26 mouse cellular contexts compared by ENCODE assay signal in genomic region chr4:137820721-137821120, GRCm38 (mm10). TPM values are rescaled to one million over a fixed set of nuclear protein-coding genes. Genes with fewer than 3 reads are reported as not detected.
DNase-seq lines count a peak whose midpoint lies in the region; ATAC-seq and TF ChIP-seq lines count a peak whose summit lies in the region.
"Had no signal": no experiment of that assay in that cellular context is flagged by ENCODE, and none has a peak within 500 bp of the region (broad histone marks: within the 10 kb centered on the region; RNA-seq: fewer than 3 reads in every experiment).

No protein-coding gene starts in this region.

- intact Hi-C loops in gastrocnemius, adult 2 months (cut with DNase I) = no loop called here

- 16% methylated on average over 3 of the region's 3 CpGs for WGBS in liver, embryonic 11.5 days

- H3K9ac ChIP-seq in liver, embryonic 11.5 days (ENCODE audit: low read depth, low read length) = no peak overlapping the region
- H3K9ac ChIP-seq: embryonic facial prominence, embryonic 12.5 days; forebrain, embryonic 13.5 days; heart, embryonic 13.5 days; hindbrain, embryonic 14.5 days; intestine, embryonic 15.5 days; limb, embryonic 12.5 days; liver, embryonic 15.5 days; midbrain, embryonic 15.5 days had no signal

- H3K27me3 ChIP-seq in liver, embryonic 11.5 days (replicated peaks; ENCODE audit: control insufficient read depth, insufficient read depth, low read length) = no peaks in the 10 kb centered on the region
- H3K27me3 ChIP-seq: embryonic facial prominence, embryonic 12.5 days; forebrain, embryonic 13.5 days; heart, embryonic 13.5 days; intestine, embryonic 15.5 days; limb, embryonic 12.5 days; liver, embryonic 15.5 days; midbrain, embryonic 15.5 days had no signal

- ATAC-seq in liver, embryonic 11.5 days (replicated peaks; ENCODE audit: low FRiP score) = no peak
- ATAC-seq: CD4-positive, CD25-positive, alpha-beta regulatory T cell, adult 4 months; forebrain, embryonic 13.5 days; intestine, embryonic 15.5 days; midbrain, embryonic 15.5 days had no signal

- no peaks in the 10 kb centered on the region for H3K4me1 ChIP-seq in liver, embryonic 11.5 days (replicated peaks; ENCODE audit: control insufficient read depth, insufficient read depth, low read length)
- H3K4me1 ChIP-seq: embryonic facial prominence, embryonic 12.5 days; heart, embryonic 13.5 days; intestine, embryonic 15.5 days; limb, embryonic 12.5 days; liver, embryonic 15.5 days; midbrain, embryonic 15.5 days had no signal

- H3K4me2 ChIP-seq in liver, embryonic 11.5 days = no peak overlapping the region
- H3K4me2 ChIP-seq: embryonic facial prominence, embryonic 12.5 days; forebrain, embryonic 13.5 days; heart, embryonic 13.5 days; hindbrain, embryonic 14.5 days; intestine, embryonic 15.5 days; limb, embryonic 12.5 days; liver, embryonic 15.5 days; midbrain, embryonic 15.5 days had no signal

- DNase-seq in gastrocnemius, adult 2 months = no peak
- DNase-seq in gastrocnemius, postnatal 10 days = no peak
- DNase-seq in liver (peak; percentile 28), R1 (ENCODE audit: low read depth, low spot score) (peak; percentile 79)
- DNase-seq in liver, embryonic 11.5 days (ENCODE audit: low spot score) = no peak
- peak; percentile 64 for DNase-seq in lung, postnatal 36 days
- DNase-seq in cerebellum, adult 18-20 months = no peak
- DNase-seq in embryo, embryonic 10 days (ENCODE audit: low spot score) = no peak
- DNase-seq: cerebellum, adult 8-10 months; gastrocnemius, postnatal 14 days; heart, postnatal 36 days had no signal

- no peak overlapping the region for H3K4me3 ChIP-seq in gastrocnemius, adult 2 months
- H3K4me3 ChIP-seq in liver, embryonic 11.5 days (ENCODE audit: low read depth, low read length) = no peak overlapping the region
- H3K4me3 ChIP-seq: embryonic facial prominence, embryonic 12.5 days; erythroblast, embryonic 14.5 days; forebrain, embryonic 13.5 days; heart, embryonic 13.5 days; intestine, embryonic 15.5 days; limb, embryonic 12.5 days; liver, embryonic 15.5 days; midbrain, embryonic 15.5 days; myocyte had no signal

- TF ChIP-seq CTCF in gastrocnemius, adult 2 months (IDR thresholded peaks at IDR 0.05) = no peak

- H3K9me3 ChIP-seq in liver, embryonic 11.5 days (ENCODE audit: control insufficient read depth, low read length) = no peaks in the 10 kb centered on the region
- H3K9me3 ChIP-seq: embryonic facial prominence, embryonic 12.5 days; forebrain, embryonic 13.5 days; G1E; heart, embryonic 13.5 days; intestine, embryonic 15.5 days; liver, embryonic 15.5 days; midbrain, embryonic 15.5 days had no signal

- no peaks in the 10 kb centered on the region for H3K36me3 ChIP-seq in liver, embryonic 11.5 days (ENCODE audit: control insufficient read depth, insufficient read depth, low read length)
- H3K36me3 ChIP-seq: embryonic facial prominence, embryonic 12.5 days; G1E; heart, embryonic 13.5 days; intestine, embryonic 15.5 days; limb, embryonic 12.5 days; liver, embryonic 15.5 days; midbrain, embryonic 15.5 days had no signal

- peak overlapping the region; percentile 38; the same call in 1 of the 2 replicates for H3K27ac ChIP-seq in gastrocnemius, adult 2 months
- H3K27ac ChIP-seq in liver, embryonic 11.5 days (ENCODE audit: low read depth, low read length) = no peak overlapping the region
- H3K27ac ChIP-seq: embryonic facial prominence, embryonic 12.5 days; forebrain, embryonic 13.5 days; heart, embryonic 13.5 days; hindbrain, embryonic 14.5 days; intestine, embryonic 15.5 days; kidney, postnatal 0 days; limb, embryonic 12.5 days; liver, embryonic 15.5 days; midbrain, embryonic 15.5 days had no signal

RNA-seq across cellular contexts. Expression of gene Alpl, which starts 24.5 kb away (rescaled TPM):
- 10 to 100 TPM; 10.3 to 42.2 TPM for total RNA-seq in gastrocnemius, adult 2 months (2021)
- total RNA-seq in gastrocnemius, postnatal 10 days (2021) = 10 to 100 TPM in 1 of 2 experiments, 1 to 10 TPM in 1; 2.7 to 20.8 TPM
- polyA plus RNA-seq in liver, embryonic 11.5 days (2014; fragmentation: Nextera tagmentation; extraction: Ambion mirVana) = 5.7 and 6.1 TPM in 2 replicates
- total RNA-seq: common myeloid progenitor, adult 5-6 weeks; G1E; megakaryocyte progenitor cell, adult 5-6 weeks had no signal
- polyA plus RNA-seq: G1E had no signal

RNA-seq across cellular contexts. Expression of gene Ece1, which starts 41.3 kb away (rescaled TPM):
- 100 to 1,000 TPM in 1 of 2 experiments, 10 to 100 TPM in 1; 61.6 to 103 TPM for total RNA-seq in gastrocnemius, adult 2 months (2021)
- total RNA-seq in gastrocnemius, postnatal 10 days (2021) = 10 to 100 TPM; 51.8 to 53.6 TPM
- polyA plus RNA-seq in liver, embryonic 11.5 days (2014; fragmentation: Nextera tagmentation; extraction: Ambion mirVana) = 51.9 and 61.4 TPM in 2 replicates

Comparison
In these comparisons a context has a peak if more than half of its experiments do, and no peak if none do; other contexts are left out.
1. DNase-seq: peak in liver (single experiment), R1 (single experiment) and lung, postnatal 36 days (single experiment); none in gastrocnemius, adult 2 months (single experiment), gastrocnemius, postnatal 10 days (single experiment), liver, embryonic 11.5 days (single experiment), cerebellum, adult 18-20 months (0 of 2) and embryo, embryonic 10 days (single experiment).